In genomic region chr5:122314966-122315667, GRCm38 (mm10) we compare ENCODE assay signal across 8 mouse cellular contexts. TPM values are rescaled to one million over a fixed set of nuclear protein-coding genes. Genes with fewer than 3 reads are reported as not detected.
DNase-seq lines count a peak whose midpoint lies in the region; ATAC-seq lines count a peak whose summit lies in the region.
"Had no signal": no experiment of that assay in that cellular context is flagged by ENCODE, and none has a peak within 500 bp of the region (broad histone marks: within the 10 kb centered on the region; RNA-seq: fewer than 3 reads in every experiment).

No protein-coding gene starts in this region.

- no peak overlapping the region for H3K4me3 ChIP-seq in intestine, embryonic 16.5 days (ENCODE audit: low read length)
- H3K4me3 ChIP-seq in stomach, embryonic 15.5 days (replicated peaks): no peak overlapping the region
- H3K4me3 ChIP-seq: neural tube, embryonic 12.5 days had no signal

- WGBS in intestine, embryonic 16.5 days: 67% methylated on average over 20 of the region's 20 CpGs
- 56% methylated on average over 20 of the region's 20 CpGs for WGBS in stomach, embryonic 15.5 days

- H3K36me3 ChIP-seq in intestine, embryonic 16.5 days (ENCODE audit: control insufficient read depth, insufficient read depth, low read length): no peaks in the 10 kb centered on the region; the same call in 1 of the 2 replicates
- peaks cover 3% of the 10 kb centered on the region; the same call in 1 of the 2 replicates for H3K36me3 ChIP-seq in stomach, embryonic 15.5 days

- intact Hi-C loops in left cerebral cortex, postnatal 10 days (cut with DNase I): no loop called here

- H3K9me3 ChIP-seq in intestine, embryonic 16.5 days (ENCODE audit: control insufficient read depth, low read length): no peaks in the 10 kb centered on the region
- H3K9me3 ChIP-seq in stomach, embryonic 15.5 days: no peaks in the 10 kb centered on the region
- H3K9me3 ChIP-seq: neural tube, embryonic 12.5 days had no signal

- no peaks in the 10 kb centered on the region for H3K27me3 ChIP-seq in intestine, embryonic 16.5 days (replicated peaks; ENCODE audit: control insufficient read depth, insufficient read depth, low read length)
- no peaks in the 10 kb centered on the region for H3K27me3 ChIP-seq in stomach, embryonic 15.5 days (replicated peaks)
- H3K27me3 ChIP-seq: neural tube, embryonic 12.5 days had no signal

- no peak overlapping the region for H3K4me2 ChIP-seq in intestine, embryonic 16.5 days (ENCODE audit: low read depth, low read length)
- H3K4me2 ChIP-seq in stomach, embryonic 15.5 days: no peak overlapping the region
- H3K4me2 ChIP-seq: neural tube, embryonic 12.5 days had no signal

- peak; percentile 89 for ATAC-seq in cerebellum, adult (ENCODE audit: insufficient number of reproducible peaks, low FRiP score, low TSS enrichment)
- ATAC-seq in intestine, embryonic 16.5 days: peak; percentile 62; the same call in 1 of the 2 replicates
- peak; percentile 87 for ATAC-seq in megakaryocyte-erythroid progenitor cell, adult 5-6 weeks (replicated peaks; ENCODE audit: low FRiP score, low TSS enrichment, poor library complexity, severe bottlenecking)
- peak; percentile 53 for ATAC-seq in stomach, embryonic 15.5 days (ENCODE audit: insufficient read depth, low FRiP score, low read depth)

- 0 out of 2 replicates have a peak overlapping the region, but pooled peaks have one; percentile 2 for H3K9ac ChIP-seq in intestine, embryonic 16.5 days (ENCODE audit: low read depth, low read length)
- no peak overlapping the region for H3K9ac ChIP-seq in stomach, embryonic 15.5 days
- H3K9ac ChIP-seq: neural tube, embryonic 12.5 days had no signal

- peak; percentile 63 for DNase-seq in NIH3T3 (ENCODE audit: low read depth)
- peak; percentile 87 to 91 for DNase-seq in frontal cortex, postnatal 36 days (ENCODE audit: low spot score in 2 of 2)
- DNase-seq in left cerebral cortex, postnatal 10 days (ENCODE audit: extremely low spot score in 1 of 2, low spot score in 2 of 2): peak; percentile 86 to 90

- no peaks in the 10 kb centered on the region for H3K4me1 ChIP-seq in intestine, embryonic 16.5 days (ENCODE audit: control insufficient read depth, insufficient read depth, low read length)
- H3K4me1 ChIP-seq in stomach, embryonic 15.5 days: peaks cover 11% of the 10 kb centered on the region; the same call in 1 of the 2 replicates
- H3K4me1 ChIP-seq: neural tube, embryonic 12.5 days had no signal

- H3K27ac ChIP-seq in intestine, embryonic 16.5 days (ENCODE audit: low read length): no peak overlapping the region
- peak overlapping the region; percentile 35; the same call in 1 of the 2 replicates for H3K27ac ChIP-seq in stomach, embryonic 15.5 days
- H3K27ac ChIP-seq: neural tube, embryonic 12.5 days had no signal

RNA-seq across cellular contexts. Expression of gene Pptc7, which starts 31.0 kb away (rescaled TPM):
- 6.8 and 9.9 TPM in 2 replicates for polyA plus RNA-seq in intestine, embryonic 16.5 days (2015; fragmentation: Nextera tagmentation; extraction: Ambion mirVana)
- 10 to 100 TPM; 22.8 to 24.1 TPM for total RNA-seq in left cerebral cortex, postnatal 10 days (2021)
- 14.4 and 15.5 TPM in 2 replicates for total RNA-seq in megakaryocyte-erythroid progenitor cell, adult 5-6 weeks (2014; fragmentation: Nextera tagmentation)
- 10.4 and 11.3 TPM in 2 replicates for total RNA-seq in megakaryocyte-erythroid progenitor cell, adult 5-6 weeks (2017)
- polyA plus RNA-seq in stomach, embryonic 15.5 days (2015; fragmentation: Nextera tagmentation; extraction: Ambion mirVana): 10.5 and 10.6 TPM in 2 replicates

RNA-seq across cellular contexts. Expression of gene Rad9b, which starts 38.9 kb away (rescaled TPM):
- 7.4 and 7.6 TPM in 2 replicates for polyA plus RNA-seq in intestine, embryonic 16.5 days (2015; fragmentation: Nextera tagmentation; extraction: Ambion mirVana)
- total RNA-seq in left cerebral cortex, postnatal 10 days (2021): 1 to 10 TPM; 4.2 to 4.3 TPM
- total RNA-seq in megakaryocyte-erythroid progenitor cell, adult 5-6 weeks (2014; fragmentation: Nextera tagmentation): 11.4 and 16.2 TPM in 2 replicates
- 7.5 and 11.7 TPM in 2 replicates for total RNA-seq in megakaryocyte-erythroid progenitor cell, adult 5-6 weeks (2017)
- polyA plus RNA-seq in stomach, embryonic 15.5 days (2015; fragmentation: Nextera tagmentation; extraction: Ambion mirVana): 11.4 and 13.8 TPM in 2 replicates

RNA-seq across cellular contexts. Expression of gene Vps29, which starts 39.1 kb away (rescaled TPM):
- polyA plus RNA-seq in intestine, embryonic 16.5 days (2015; fragmentation: Nextera tagmentation; extraction: Ambion mirVana): 289 and 291 TPM in 2 replicates
- 100 to 1,000 TPM; 224 to 239 TPM for total RNA-seq in left cerebral cortex, postnatal 10 days (2021)
- total RNA-seq in megakaryocyte-erythroid progenitor cell, adult 5-6 weeks (2014; fragmentation: Nextera tagmentation): 86.2 and 88.4 TPM in 2 replicates
- total RNA-seq in megakaryocyte-erythroid progenitor cell, adult 5-6 weeks (2017): 45.5 and 93.0 TPM in 2 replicates
- polyA plus RNA-seq in stomach, embryonic 15.5 days (2015; fragmentation: Nextera tagmentation; extraction: Ambion mirVana): 218 and 229 TPM in 2 replicates

RNA-seq across cellular contexts. Expression of gene Tctn1, which starts 50.9 kb away (rescaled TPM):
- polyA plus RNA-seq in intestine, embryonic 16.5 days (2015; fragmentation: Nextera tagmentation; extraction: Ambion mirVana): 3.2 and 3.5 TPM in 2 replicates
- 10 to 100 TPM; 13.1 to 15.6 TPM for total RNA-seq in left cerebral cortex, postnatal 10 days (2021)
- 7.6 and 10.4 TPM in 2 replicates for total RNA-seq in megakaryocyte-erythroid progenitor cell, adult 5-6 weeks (2014; fragmentation: Nextera tagmentation)
- total RNA-seq in megakaryocyte-erythroid progenitor cell, adult 5-6 weeks (2017): 2.5 and 4.2 TPM in 2 replicates
- polyA plus RNA-seq in stomach, embryonic 15.5 days (2015; fragmentation: Nextera tagmentation; extraction: Ambion mirVana): 4.8 and 5.0 TPM in 2 replicates

RNA-seq across cellular contexts. Expression of gene Gpn3, which starts 56.6 kb away (rescaled TPM):
- 55.0 and 59.2 TPM in 2 replicates for polyA plus RNA-seq in intestine, embryonic 16.5 days (2015; fragmentation: Nextera tagmentation; extraction: Ambion mirVana)
- 10 to 100 TPM; 19.7 to 22.4 TPM for total RNA-seq in left cerebral cortex, postnatal 10 days (2021)
- 61.2 and 93.3 TPM in 2 replicates for total RNA-seq in megakaryocyte-erythroid progenitor cell, adult 5-6 weeks (2014; fragmentation: Nextera tagmentation)
- 61.5 and 75.8 TPM in 2 replicates for total RNA-seq in megakaryocyte-erythroid progenitor cell, adult 5-6 weeks (2017)
- 63.2 and 69.5 TPM in 2 replicates for polyA plus RNA-seq in stomach, embryonic 15.5 days (2015; fragmentation: Nextera tagmentation; extraction: Ambion mirVana)
